Mouse (Mus musculus) CD8-positive naive resting alpha-beta T cell, adult 57 days (primary cell): ENCODE measurements around the gene Adcyap1. TPM values are rescaled to one million over a fixed set of nuclear protein-coding genes. Genes with fewer than 3 reads are reported as not detected.

ENCODE experiments used
- total RNA-seq: library from RNA; stranded (reverse); gene quantifications from one replicate; pipeline ENCODE4 v1.2.4, GENCODE M21; 2023

The Adcyap1 gene
- total RNA-seq = not detected

GRCm38 (mm10) chr17:93198717-93199116, at the start of gene Adcyap1:
Adcyap1 (plus strand) TSS chr17:93199017.

